Mouse (Mus musculus) liver, adult 10 weeks (tissue): Measurements from ENCODE around the gene Zfp598. TPM values are rescaled to one million over a fixed set of nuclear protein-coding genes. Genes with fewer than 3 reads are reported as not detected.

Source experiments
- polyA plus RNA-seq: library from polyadenylated mRNA; stranded (reverse); fragments of 350-450 nt; fragmentation: Illumina TruSeq; extraction: RNeasy Lipid Tissue Mini Kit (QIAGEN cat#74804); gene quantifications from one replicate; pipeline ENCODE4 v1.2.3, GENCODE M21; 2014; ENCODE audit warnings: low read depth, low replicate concordance

Zfp598 gene
- 3.4 TPM for polyA plus RNA-seq

GRCm38 (mm10) chr17:24669545-24670245 lies at the start of gene Zfp598:
Zfp598 (plus strand) TSS chr17:24669687.

GRCm38 (mm10) chr17:24632167-24632812 lies 37.2 kb upstream of the Zfp598 start, which contains the start of the genes Tsc2 and Nthl1:
Tsc2 (minus strand) TSS chr17:24632630.
Nthl1 (plus strand) TSS chr17:24632680.

GRCm38 (mm10) chr17:24650070-24650616 lies 19.3 kb upstream of the Zfp598 start, which contains the start of gene Slc9a3r2:
Slc9a3r2 (minus strand) TSS chr17:24650327.

GRCm38 (mm10) chr17:24658017-24658758 lies 11.3 kb upstream of the Zfp598 start, which contains the start of gene Npw:
Npw (minus strand) TSS chr17:24658457.

GRCm38 (mm10) chr17:24689251-24690081 lies 20.0 kb downstream of the Zfp598 start, which contains the start of gene Syngr3:
Syngr3 (minus strand) TSS chr17:24689955.

GRCm38 (mm10) chr17:24696011-24696697 lies 26.7 kb downstream of the Zfp598 start, which contains the start of the genes Gfer and Noxo1:
Gfer (minus strand) TSS chr17:24696156.
Noxo1 (plus strand) TSS chr17:24696234.

GRCm38 (mm10) chr17:24706982-24707800 lies 37.7 kb downstream of the Zfp598 start, which contains the start of gene Tbl3:
Tbl3 (minus strand) TSS chr17:24707660.

GRCm38 (mm10) chr17:24717943-24718342 lies 48.5 kb downstream of the Zfp598 start, which contains the start of the genes Rnf151 and Rps2:
Rnf151 (minus strand) TSS chr17:24718063.
Rps2 (plus strand) TSS chr17:24718116.

GRCm38 (mm10) chr17:24724184-24724583 lies 54.7 kb downstream of the Zfp598 start, which contains the start of gene Ndufb10:
Ndufb10 (minus strand) TSS chr17:24724478.

GRCm38 (mm10) chr17:24727618-24728017 lies 58.1 kb downstream of the Zfp598 start, which contains the start of gene Rpl3l:
Rpl3l (plus strand) TSS chr17:24727820.

Other genes starting within 250 kb of the Zfp598 start
- gene Eci1, start 243.0 kb upstream of the Zfp598 start, polyA plus RNA-seq: 61.8 TPM
- gene Dnase1l2, start 226.6 kb upstream of the Zfp598 start, polyA plus RNA-seq: not detected
- gene E4f1, start 199.4 kb upstream of the Zfp598 start, polyA plus RNA-seq: 0.37 TPM
- gene Pgp, start 199.3 kb upstream of the Zfp598 start, polyA plus RNA-seq: 6.5 TPM
- not detected for gene Bricd5, start 195.8 kb upstream of the Zfp598 start, polyA plus RNA-seq
- gene Mlst8, start 190.6 kb upstream of the Zfp598 start, polyA plus RNA-seq: 1.8 TPM
- gene Caskin1, start 181.1 kb upstream of the Zfp598 start, polyA plus RNA-seq: not detected
- gene Traf7, start 141.7 kb upstream of the Zfp598 start, polyA plus RNA-seq: 3.5 TPM
- gene Rab26, start 135.5 kb upstream of the Zfp598 start, polyA plus RNA-seq: not detected
- gene Pkd1, start 119.9 kb upstream of the Zfp598 start, polyA plus RNA-seq: 1.3 TPM
- gene Tsc2, start 37.1 kb upstream of the Zfp598 start, polyA plus RNA-seq: 7.0 TPM
- 0.50 TPM for gene Nthl1, start 37.0 kb upstream of the Zfp598 start, polyA plus RNA-seq
- 3.9 TPM for gene Slc9a3r2, start 19.4 kb upstream of the Zfp598 start, polyA plus RNA-seq
- gene Npw, start 11.2 kb upstream of the Zfp598 start, polyA plus RNA-seq: not detected
- not detected for gene Syngr3, start 20.3 kb downstream of the Zfp598 start, polyA plus RNA-seq
- gene Gfer, start 26.5 kb downstream of the Zfp598 start, polyA plus RNA-seq: 12.1 TPM
- not detected for gene Noxo1, start 26.5 kb downstream of the Zfp598 start, polyA plus RNA-seq
- 0.58 TPM for gene Tbl3, start 38.0 kb downstream of the Zfp598 start, polyA plus RNA-seq
- gene Rnf151, start 48.4 kb downstream of the Zfp598 start, polyA plus RNA-seq: not detected
- gene Rps2, start 48.4 kb downstream of the Zfp598 start, polyA plus RNA-seq: 483 TPM
- gene Ndufb10, start 54.8 kb downstream of the Zfp598 start, polyA plus RNA-seq: 138 TPM
- gene Rpl3l, start 58.1 kb downstream of the Zfp598 start, polyA plus RNA-seq: not detected
- 93.0 TPM for gene Msrb1, start 67.0 kb downstream of the Zfp598 start, polyA plus RNA-seq
- not detected for gene Hs3st6, start 83.3 kb downstream of the Zfp598 start, polyA plus RNA-seq
- gene Meiob, start 134.6 kb downstream of the Zfp598 start, polyA plus RNA-seq: 22.4 TPM
- gene Hagh, start 170.5 kb downstream of the Zfp598 start, polyA plus RNA-seq: 123 TPM
- gene Fahd1, start 180.7 kb downstream of the Zfp598 start, polyA plus RNA-seq: 116 TPM
- gene Igfals, start 196.3 kb downstream of the Zfp598 start, polyA plus RNA-seq: 3.5 TPM
- gene Nubp2, start 216.7 kb downstream of the Zfp598 start, polyA plus RNA-seq: 4.6 TPM
- not detected for gene Spsb3, start 217.0 kb downstream of the Zfp598 start, polyA plus RNA-seq
- gene Eme2, start 225.4 kb downstream of the Zfp598 start, polyA plus RNA-seq: 1.8 TPM
- 3.6 TPM for gene Mrps34, start 225.4 kb downstream of the Zfp598 start, polyA plus RNA-seq
- gene Nme3, start 226.8 kb downstream of the Zfp598 start, polyA plus RNA-seq: 4.9 TPM